Mouse (Mus musculus): ENCODE results near the gene Eps8l2. TPM values are rescaled to one million over a fixed set of nuclear protein-coding genes. Genes with fewer than 3 reads are reported as not detected.

Gene Eps8l2
- total RNA-seq (2014; fragmentation: Nextera tagmentation) (0.11 TPM in 1 of 2 replicates, not detected in the other), total RNA-seq (2017) (not detected in 2 replicates)

DNA sequence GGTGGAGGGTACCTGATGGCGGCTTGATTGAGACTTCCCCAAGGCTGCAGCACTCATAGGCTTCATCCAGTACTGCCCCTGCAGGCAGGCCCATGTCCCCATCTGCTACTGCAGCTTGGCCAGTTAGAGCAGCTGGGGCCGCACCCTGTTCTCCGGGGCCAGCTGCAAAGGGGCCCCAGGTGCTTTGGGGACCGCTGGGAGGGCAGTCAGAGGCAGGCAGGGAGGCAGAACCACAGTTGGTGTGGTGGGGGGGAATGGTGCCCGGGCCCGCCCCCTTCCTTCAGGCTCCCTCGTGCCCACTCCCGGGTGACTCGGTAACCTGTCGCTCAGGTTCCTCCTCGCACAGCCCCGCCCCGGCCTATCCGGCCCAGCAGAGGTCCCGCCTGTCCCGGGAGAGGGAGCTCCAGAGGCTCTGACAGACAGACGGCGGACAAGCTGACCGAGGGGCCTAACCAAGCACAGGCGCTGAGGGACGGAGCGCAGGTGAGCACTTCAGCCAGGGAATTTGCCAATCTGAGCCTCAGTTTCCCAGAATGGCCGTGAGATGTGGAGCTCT lies at the start of gene Eps8l2:
Eps8l2 (plus strand) TSS at position 305 of the 556 bp plus-strand sequence.
- ATAC-seq (replicated peaks; ENCODE audit: poor library complexity, severe bottlenecking), result peak; percentile 87

DNA sequence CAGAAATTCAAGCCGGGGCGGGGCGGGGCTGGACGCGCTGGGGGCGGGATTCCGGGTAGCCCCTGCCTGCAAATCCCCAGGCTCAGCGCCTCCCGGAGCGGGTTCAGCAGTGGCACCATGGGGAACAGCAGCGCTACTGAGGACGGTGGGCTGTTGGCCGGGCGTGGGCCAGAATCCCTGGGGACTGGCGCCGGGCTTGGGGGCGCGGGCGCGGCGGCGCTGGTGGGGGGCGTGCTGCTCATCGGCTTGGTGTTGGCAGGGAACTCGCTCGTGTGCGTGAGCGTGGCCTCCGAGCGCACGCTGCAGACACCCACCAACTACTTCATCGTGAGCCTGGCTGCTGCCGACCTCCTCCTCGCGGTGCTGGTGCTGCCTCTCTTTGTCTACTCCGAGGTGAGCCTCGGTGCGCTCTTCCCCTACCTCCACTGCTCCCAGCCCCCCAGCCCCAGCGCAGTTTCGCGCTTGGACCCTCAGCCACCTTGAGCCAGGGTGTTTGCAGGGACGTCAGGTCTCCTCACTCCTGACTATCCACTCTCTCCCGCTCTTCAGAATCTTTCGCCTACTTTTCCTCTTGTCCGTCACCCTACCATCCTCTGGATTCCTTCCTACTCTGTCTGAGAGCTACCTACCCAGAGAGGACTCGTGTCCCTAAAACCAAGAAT lies 46.6 kb upstream of the Eps8l2 start, which contains the start of gene Drd4:
Drd4 (plus strand) TSS at position 86 of the 662 bp plus-strand sequence.
- peak; percentile 35 for ATAC-seq (replicated peaks; ENCODE audit: poor library complexity, severe bottlenecking)

GRCm38 (mm10) chr7:141292583-141293388 lies 45.9 kb upstream of the Eps8l2 start:
- ATAC-seq (replicated peaks; ENCODE audit: poor library complexity, severe bottlenecking), result no peak

GRCm38 (mm10) chr7:141293852-141294471 lies 44.7 kb upstream of the Eps8l2 start:
- ATAC-seq (replicated peaks; ENCODE audit: poor library complexity, severe bottlenecking), result peak; percentile 68

DNA sequence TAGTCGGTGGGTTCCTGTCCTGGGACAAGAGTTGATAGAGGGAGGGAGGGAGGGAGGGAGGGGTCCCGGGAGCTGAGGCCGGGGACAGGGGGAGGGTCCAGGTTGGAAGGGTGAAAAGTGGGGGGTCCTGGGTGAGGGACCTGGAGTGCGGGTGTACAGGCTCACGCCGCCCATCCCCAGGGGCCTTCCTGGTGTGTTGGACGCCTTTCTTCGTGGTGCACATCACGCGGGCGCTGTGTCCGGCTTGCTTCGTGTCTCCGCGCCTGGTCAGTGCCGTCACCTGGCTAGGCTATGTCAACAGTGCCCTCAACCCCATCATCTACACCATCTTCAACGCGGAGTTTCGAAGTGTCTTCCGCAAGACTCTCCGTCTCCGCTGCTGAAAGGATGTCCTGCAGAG lies 44.2 kb upstream of the Eps8l2 start:
- 0 out of 2 replicates have a peak, but pooled peaks have one; percentile 11 for ATAC-seq (replicated peaks; ENCODE audit: poor library complexity, severe bottlenecking)

GRCm38 (mm10) chr7:141297926-141298650 lies 40.6 kb upstream of the Eps8l2 start:
- ATAC-seq (replicated peaks; ENCODE audit: poor library complexity, severe bottlenecking), result no peak

- ATAC-seq (replicated peaks; ENCODE audit: poor library complexity, severe bottlenecking), result no peak
Measured at GRCm38 (mm10) chr7:141299175-141299574, 39.5 kb upstream of the Eps8l2 start.

DNA sequence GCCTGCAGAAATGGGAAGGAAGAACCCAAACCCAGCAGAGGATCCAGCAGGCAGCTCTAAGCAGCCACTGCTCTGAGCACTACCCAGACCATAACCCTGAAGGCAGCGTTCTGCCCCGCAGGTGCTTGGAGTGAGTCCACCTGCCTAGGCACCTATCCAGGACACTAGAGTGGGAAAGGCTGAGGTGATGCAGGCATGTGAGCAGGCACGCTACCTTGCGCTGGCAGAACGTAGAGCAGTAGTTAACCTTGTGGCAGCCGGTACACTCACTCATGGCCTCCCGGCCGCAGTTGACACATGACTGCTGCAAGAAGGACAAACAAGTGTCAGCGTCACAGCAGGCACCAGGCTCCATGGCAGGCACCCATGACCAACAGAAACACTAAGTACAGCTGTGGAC lies 37.3 kb upstream of the Eps8l2 start:
- ATAC-seq (replicated peaks; ENCODE audit: poor library complexity, severe bottlenecking), result no peak

GRCm38 (mm10) chr7:141302702-141303268 lies 35.9 kb upstream of the Eps8l2 start:
- no peak for ATAC-seq (replicated peaks; ENCODE audit: poor library complexity, severe bottlenecking)

DNA sequence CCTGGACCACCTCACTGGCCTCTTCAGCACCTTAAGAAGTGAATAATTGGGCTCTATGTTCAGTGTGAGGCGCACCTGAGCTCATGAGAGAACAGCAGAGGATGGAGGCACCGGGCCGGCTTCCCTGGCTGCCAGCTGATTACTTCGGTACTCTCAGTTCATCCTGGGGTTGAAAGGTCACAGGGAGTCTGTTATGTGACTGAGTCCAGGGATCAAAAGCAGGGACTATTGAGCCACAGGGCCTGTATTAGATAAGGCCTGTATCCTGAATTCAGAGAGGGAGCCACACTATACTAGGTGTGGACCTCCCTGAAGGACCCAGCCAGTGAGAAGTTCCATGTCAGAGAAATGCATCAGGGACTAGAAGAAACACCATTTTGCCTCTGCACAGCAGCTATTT lies 34.1 kb upstream of the Eps8l2 start:
- no peak for ATAC-seq (replicated peaks; ENCODE audit: poor library complexity, severe bottlenecking)

DNA sequence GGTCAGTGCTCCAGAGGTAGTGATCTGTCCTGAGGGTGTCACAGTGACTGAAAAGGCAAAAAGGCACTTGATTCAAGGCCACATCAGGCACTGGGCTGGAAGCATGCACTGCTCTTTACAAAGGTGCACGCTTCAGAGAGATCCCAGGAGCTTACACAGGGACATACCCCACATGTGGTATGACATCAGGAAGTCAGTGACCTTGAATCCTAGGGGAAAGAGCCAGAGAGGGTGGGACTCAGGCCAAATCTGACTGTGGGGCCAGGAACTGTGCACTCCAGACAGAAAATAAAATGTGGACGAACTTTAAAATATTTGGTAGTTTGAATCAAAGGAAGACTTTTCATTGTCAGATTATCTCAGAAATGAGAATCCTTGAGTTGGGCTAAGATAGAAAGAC lies 24.3 kb upstream of the Eps8l2 start:
- ATAC-seq (replicated peaks; ENCODE audit: poor library complexity, severe bottlenecking), result no peak

GRCm38 (mm10) chr7:141315076-141315475 lies 23.6 kb upstream of the Eps8l2 start:
- no peak for ATAC-seq (replicated peaks; ENCODE audit: poor library complexity, severe bottlenecking)

DNA sequence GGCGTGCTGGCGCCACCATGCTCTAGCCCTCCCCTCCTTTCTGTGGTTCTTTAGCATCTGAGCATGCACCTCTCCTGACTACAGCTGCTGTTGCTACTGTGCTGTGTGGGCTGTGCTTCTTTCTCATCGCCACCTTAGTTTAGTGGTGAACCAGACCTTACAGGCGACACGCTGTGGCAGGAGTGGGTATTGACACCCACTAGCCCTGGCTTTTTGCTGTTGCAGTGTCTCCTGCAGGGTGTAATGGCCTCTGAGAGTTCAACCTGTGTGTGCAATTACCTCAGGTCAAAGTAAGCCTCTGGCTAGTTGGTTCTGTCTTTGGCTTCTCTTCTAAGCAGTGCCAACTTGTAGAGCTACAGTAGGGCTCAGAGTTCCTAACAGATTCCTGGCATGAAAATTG lies 22.7 kb upstream of the Eps8l2 start:
- peak; percentile 78 for ATAC-seq (replicated peaks; ENCODE audit: poor library complexity, severe bottlenecking)

GRCm38 (mm10) chr7:141317619-141318132 lies 21.0 kb upstream of the Eps8l2 start:
- ATAC-seq (replicated peaks; ENCODE audit: poor library complexity, severe bottlenecking), result no peak

GRCm38 (mm10) chr7:141319446-141319845 lies 19.2 kb upstream of the Eps8l2 start:
- no peak for ATAC-seq (replicated peaks; ENCODE audit: poor library complexity, severe bottlenecking)

GRCm38 (mm10) chr7:141324686-141325085 lies 14.0 kb upstream of the Eps8l2 start:
- no peak for ATAC-seq (replicated peaks; ENCODE audit: poor library complexity, severe bottlenecking)

DNA sequence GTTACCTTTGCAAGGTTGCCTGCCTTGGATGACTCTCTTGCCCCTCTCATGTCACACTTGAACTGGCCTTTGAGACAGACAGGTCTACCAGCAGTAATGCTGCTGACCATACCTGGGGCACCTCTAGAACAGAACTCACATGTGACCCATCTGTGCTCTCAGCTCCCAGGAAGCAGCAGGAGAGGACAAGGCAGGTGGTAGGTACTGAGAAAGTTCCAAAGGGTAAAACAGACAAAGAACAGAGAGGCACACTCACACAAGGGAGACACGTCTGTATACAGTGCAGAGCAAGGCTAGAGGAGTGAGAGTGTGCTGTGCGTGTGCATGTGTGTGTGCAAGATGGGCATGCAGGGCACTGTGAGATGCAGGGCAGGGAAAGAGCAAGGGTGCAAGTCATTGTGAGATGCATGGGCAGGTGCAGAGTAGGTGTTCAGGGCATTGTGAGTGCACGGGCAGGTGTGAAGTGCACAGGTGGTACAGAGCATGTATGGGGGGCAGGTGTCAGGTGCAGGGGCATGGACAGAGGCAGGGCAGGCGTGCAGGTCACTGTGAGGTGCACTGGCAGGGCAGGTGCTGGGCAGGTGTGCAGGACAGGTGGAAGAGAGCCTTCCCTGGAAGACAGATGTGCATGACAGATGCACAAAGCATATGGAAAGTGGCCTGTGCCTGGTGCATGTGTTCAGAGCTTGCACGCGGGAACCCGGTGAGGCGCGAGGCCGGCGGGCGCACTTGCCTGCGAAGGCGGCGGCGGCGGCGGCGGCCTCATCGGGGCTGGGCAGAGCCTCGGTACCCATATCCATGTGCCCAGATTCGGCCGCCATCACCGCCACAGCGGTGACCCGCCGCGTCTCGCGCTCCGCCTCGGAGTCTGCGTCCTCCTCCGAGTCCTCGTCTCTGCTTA lies 11.9 kb upstream of the Eps8l2 start:
- ATAC-seq (replicated peaks; ENCODE audit: poor library complexity, severe bottlenecking), result peak; percentile 2; the same call in 1 of the 2 replicates

Data from granulocyte monocyte progenitor cell, adult 5-6 weeks (primary cell).